Mouse (Mus musculus) layer of hippocampus, adult 9-11 months (tissue): ENCODE results near the gene Cxcr3.

Experiments used
- DNase-seq: peaks from one replicate; pipeline ENCODE4 v3.0.0; 2022

Gene Cxcr3

GRCm38 (mm10) chrX:101733828-101734319 is at the start of gene Cxcr3:
Gene Cxcr3 (minus strand): TSS chrX:101734269.
- DNase-seq, result peak; percentile 38

DNA sequence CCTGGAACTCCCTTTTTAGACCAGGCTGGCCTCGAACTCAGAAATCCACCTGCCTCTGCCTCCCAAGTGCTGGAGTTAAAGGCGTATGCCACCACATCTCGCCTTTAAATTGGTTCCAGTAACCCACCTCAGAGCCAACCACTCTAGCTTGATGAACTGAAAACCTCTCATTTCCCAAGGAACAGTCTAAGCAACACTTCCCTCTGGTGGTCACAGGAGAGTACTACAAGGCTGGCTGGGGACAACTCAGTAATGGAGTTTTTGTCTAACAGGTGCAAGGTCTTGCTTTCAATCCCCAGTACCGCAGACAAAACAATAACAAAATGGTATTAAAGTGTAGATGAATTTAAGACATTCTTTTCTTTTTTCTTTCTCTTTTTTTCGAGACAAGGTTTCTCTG is 38.0 kb upstream of the Cxcr3 start:
- no peak for DNase-seq

DNA sequence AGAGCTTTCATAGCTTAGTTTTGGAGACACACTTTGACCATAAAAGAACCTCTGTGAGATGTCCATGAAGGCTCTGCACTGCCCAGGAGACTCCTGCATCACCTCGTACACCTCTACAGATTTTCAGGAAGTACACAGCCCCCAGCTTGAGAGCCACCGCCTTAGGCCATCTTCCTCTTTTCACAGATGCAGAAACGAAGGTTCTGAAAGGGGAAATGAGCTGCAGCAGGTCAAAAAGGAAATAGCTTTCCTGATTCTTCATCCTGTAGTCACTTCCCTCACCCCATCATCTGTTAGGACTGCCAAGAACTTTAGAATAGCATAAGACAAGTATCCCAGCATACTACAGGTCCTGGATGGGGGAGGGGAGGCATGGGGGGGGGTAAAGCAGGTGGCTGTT is 36.2 kb upstream of the Cxcr3 start:
- no peak for DNase-seq

DNA sequence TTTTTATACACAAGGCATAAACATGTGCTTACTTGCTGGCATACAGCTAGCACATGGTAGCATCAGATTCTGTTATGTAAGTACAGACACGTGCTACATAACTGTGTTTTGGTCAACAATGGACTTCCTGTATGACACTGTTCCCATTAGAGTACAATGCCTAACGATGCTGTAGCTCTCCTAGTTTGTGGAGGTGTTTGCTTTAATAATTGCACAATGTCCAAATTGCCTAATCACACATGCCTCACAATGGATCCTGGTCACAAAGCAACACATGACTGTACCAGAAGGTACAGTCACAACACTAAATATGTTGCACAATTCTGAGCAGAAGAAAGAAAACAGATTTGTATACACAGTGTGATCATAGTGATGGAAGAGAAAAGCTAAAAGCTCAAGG is 35.4 kb upstream of the Cxcr3 start:
- peak; percentile 12 for DNase-seq

DNA sequence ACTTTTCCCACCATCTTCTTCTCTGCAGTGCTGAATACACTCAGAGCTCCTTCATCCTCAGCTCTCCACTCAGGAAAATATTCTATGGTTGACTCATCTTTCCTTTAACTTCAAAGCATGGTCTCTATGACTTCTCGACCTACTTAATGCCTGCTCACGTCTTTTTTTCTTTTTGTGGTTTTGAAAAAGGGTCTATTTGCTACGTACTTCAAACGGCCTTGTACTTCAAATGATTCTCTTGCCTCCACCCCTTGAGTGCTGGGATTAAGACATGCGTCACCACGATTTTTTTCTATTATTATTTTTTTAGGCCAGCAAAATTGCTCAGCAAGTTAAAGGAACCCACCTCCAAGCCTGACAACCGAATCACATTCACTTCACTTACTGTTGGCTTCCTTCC is 33.2 kb upstream of the Cxcr3 start:
- DNase-seq, result no peak

DNA sequence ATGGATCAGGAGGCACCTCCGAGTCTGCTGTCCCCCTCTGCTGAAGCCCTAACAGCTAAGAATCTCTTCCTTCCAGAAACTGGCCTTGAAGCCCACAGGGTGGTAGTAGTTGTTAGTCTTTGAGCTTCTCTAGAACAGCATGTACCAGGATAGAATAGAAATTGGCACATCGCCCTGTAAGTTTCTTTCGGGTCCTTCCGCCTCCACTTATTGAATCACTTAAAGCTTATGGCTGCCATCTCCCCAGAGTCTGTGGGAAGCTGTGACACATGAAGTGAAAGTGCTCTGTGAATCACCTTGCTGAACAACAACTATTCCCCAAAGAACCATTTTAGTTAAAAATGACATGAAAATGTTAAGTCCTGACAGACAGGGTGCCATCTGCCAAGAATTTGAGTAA is 31.0 kb upstream of the Cxcr3 start:
- no peak for DNase-seq

DNA sequence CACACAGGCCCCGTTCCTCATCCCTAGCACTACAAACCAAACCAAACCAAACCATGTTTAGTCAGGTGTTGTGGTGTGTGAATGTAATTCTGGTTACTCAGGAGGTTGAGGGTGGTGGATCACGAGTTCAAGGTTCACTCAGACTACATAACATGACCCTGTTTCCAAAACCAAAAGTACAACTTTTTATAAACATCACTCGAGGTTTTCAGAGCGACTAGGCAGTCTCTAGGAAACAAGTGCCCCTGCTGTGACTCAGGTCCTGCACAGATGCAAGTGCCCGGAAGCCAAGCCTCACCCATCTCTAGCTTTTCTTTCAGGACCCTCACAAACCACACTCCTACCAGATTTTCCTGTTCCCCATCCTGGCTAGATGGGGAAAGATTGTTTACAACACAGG is 30.6 kb upstream of the Cxcr3 start:
- no peak for DNase-seq

GRCm38 (mm10) chrX:101754478-101754877 is 20.4 kb upstream of the Cxcr3 start:
- no peak for DNase-seq

DNA sequence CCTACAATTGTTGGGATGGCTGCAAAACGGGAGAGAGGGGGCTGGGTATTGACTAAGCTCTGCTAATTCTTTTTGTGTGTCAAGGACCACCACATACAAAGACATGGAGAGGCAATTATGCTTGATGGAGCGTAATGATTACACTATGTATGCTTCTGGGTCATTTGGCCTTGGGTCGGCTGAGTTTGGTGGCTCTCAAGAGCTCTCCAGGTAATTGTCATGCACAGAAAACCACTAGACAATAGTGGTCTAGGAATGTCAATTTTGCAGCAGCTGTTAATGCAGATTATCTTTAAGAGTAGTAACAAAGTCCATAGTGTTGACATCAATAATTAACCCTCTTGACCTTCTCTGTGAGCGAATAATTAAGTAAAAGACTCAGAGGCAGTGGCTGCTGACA is 16.1 kb upstream of the Cxcr3 start:
- DNase-seq, result no peak

DNA sequence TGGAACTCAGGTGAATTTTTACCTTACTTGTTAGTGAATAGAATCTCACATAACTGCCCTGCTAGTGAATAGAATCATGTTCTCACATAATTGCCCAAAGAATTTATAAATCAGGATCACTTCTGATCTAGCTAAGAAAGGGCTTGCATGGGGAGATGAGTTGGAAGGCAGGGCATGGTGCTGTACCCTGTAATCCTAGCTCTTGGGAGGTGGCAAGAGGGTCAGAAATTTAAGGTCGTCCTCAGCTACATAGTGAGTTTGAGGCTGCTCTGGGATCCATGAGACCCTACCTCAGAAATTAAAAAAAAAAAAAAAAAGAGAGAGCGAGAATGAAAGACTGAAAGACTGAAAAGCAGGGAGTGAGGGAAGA is 7.0 kb upstream of the Cxcr3 start:
- DNase-seq, result no peak

DNA sequence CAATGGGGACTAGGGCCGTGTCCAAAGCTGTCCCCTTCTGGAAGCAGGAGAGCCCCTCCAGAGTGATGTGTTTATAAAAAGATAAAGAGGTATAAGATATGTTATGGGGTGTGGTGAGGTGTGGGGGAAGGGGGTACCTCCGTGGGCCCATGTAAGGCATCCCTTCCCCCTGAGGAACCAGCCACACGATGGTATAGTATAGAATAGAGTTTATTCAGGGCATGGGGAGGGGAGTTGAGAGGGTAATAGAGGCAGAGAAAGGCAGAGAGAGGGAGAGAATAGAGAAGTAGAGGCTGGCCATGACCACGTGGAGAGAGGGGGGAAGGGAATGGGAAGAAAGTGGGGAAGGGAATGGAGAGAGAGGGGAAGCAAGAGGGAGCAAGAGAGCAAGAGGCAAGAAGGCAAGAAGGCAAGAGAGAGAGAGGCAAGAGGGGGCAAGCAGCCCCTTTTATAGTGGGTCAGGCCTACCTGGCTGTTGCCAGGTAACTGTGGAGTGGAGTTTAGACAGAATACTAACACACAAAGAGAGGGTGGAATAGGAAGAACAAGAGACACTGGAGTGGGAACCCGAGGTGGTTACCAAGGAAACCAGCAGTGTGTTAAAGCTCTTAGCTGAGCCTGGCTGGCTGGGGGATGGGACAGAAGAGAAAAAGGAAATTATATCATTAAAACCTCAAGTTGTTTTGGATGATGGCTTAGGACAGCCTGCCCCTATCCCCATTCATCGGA is 6.4 kb upstream of the Cxcr3 start:
- peak; percentile 37 for DNase-seq

GRCm38 (mm10) chrX:101737201-101737600 is 3.1 kb upstream of the Cxcr3 start:
- no peak for DNase-seq

GRCm38 (mm10) chrX:101734981-101735380 is 912 bp upstream of the Cxcr3 start:
- DNase-seq, result no peak

- no peak for DNase-seq
Observed at GRCm38 (mm10) chrX:101733288-101733687, 781 bp downstream of the Cxcr3 start.

DNA sequence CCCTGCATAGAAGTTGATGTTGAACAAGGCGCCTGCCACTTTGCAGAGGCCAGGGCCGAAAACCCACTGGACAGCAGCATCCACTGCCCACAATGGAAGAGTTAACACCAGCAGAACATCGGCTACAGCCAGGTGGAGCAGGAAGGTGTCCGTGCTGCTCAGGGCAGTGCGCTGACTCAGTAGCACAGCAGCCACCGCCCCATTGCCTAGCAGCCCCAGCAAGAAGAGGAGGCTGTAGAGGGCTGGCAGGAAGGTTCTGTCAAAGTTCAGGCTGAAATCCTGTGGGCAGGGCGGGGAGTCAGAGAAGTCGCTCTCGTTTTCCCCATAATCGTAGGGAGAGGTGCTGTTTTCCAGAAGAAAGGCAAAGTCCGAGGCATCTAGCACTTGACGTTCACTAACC is 1.4 kb downstream of the Cxcr3 start:
- no peak for DNase-seq

DNA sequence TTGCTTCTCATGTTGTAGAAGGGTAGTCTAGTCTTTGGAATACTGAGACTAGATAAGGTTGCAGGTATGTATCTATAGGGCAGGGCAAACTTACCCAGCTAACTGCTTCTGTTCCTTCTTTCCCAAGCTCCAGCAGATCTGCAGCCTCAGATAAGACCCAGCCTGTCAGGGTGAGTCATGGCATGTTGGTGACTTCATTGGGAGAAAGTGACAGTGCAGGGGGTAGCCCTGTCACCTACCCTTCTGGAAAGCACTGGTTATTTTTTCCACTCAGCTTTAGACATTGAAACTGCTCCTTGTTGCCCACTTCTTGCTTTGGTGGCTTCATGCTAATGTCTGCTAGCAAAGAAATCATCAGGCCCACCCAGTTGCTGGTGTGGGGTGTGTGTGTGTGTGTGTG is 4.1 kb downstream of the Cxcr3 start:
- DNase-seq, result no peak

GRCm38 (mm10) chrX:101720401-101720800 is 13.7 kb downstream of the Cxcr3 start:
- no peak for DNase-seq

- no peak for DNase-seq
Observed at GRCm38 (mm10) chrX:101705111-101705510, 29.0 kb downstream of the Cxcr3 start.

GRCm38 (mm10) chrX:101698232-101698631 is 35.8 kb downstream of the Cxcr3 start:
- DNase-seq, result no peak

DNA sequence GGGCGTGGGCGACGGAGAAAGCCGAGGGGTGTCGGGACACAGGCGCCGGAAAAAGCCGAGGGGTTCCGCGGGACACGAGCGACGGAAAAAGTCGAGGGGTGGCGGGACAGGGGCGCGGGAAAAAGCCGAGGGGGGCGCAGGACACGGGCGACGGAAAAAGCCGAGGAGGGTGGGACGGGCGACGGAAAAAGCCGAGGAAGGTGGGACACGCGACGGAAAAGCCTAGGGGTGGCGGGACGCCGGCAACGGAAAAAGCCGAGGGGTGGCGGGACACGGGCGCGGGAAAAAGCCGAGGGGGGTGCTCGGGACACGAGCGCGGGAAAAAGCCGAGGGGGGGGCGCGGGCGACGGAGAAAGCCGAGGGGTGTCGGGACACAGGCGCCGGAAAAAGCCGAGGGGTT is 36.5 kb downstream of the Cxcr3 start:
- DNase-seq, result no peak

DNA sequence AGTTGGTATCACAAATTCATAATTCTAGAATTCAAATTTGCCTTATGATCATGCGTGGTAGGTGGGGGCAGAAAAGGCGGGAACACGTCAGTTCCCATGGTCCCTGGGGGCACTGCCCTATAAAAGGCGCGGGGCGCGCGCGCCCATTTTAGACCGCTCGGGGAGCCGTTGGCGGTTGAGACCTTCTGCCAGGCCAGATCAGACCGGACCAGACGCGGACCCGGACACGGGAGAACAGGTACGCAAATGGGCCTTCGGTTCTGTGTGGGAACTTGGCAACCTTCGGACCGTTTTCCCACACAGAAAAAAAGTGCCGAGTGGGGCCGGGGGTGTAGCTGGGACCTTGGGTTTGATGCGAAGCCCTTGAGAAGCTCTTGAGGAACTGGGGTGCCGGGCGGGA is 38.4 kb downstream of the Cxcr3 start:
- DNase-seq, result no peak
